Mouse (Mus musculus) midbrain, embryonic 14.5 days (tissue): ENCODE data around the gene Ifi214. TPM values are rescaled to one million over a fixed set of nuclear protein-coding genes. Genes with fewer than 3 reads are reported as not detected.
"Not testable (repeated sequence)": the region's sequence is repeated elsewhere in the genome, so short reads cannot be mapped to it uniquely, and the experiment has no call there.

Source experiments
- ATAC-seq: fragments of 200-750 bp; cut with Nextera tagmentation; 2 replicates; pipeline ENCODE4 v1.8.0; 2017; ENCODE audit warnings: moderate number of reproducible peaks, moderate library complexity; ENCODE audit not compliant: low FRiP score, low TSS enrichment
- DNase-seq: peaks from one replicate; pipeline ENCODE4 v3.0.0-alpha.2; 2015
- H3K27ac ChIP-seq: fragments of 300-500 bp; sonication (generic); replicated peaks from 2 replicates; pipeline ENCODE4 v1.5.1; 2014; ENCODE audit warnings: mild to moderate bottlenecking, low read depth, low read length, moderate library complexity
- H3K27me3 ChIP-seq: fragments of 300-500 bp; sonication (generic); 2 replicates; pipeline ENCODE4 v1.6.1; 2014; ENCODE audit warnings: low read length, control low read depth, mixed read lengths; ENCODE audit not compliant: control insufficient read depth, insufficient read depth
- H3K36me3 ChIP-seq: fragments of 300-500 bp; sonication (generic); 2 replicates; pipeline ENCODE4 v1.6.1; 2014; ENCODE audit warnings: low read length, control low read depth; ENCODE audit not compliant: control insufficient read depth, insufficient read depth
- H3K4me1 ChIP-seq: fragments of 300-500 bp; sonication (generic); 2 replicates; pipeline ENCODE4 v1.6.1; 2014; ENCODE audit warnings: mild to moderate bottlenecking, antibody characterized with exemption, low read length, control low read depth; ENCODE audit not compliant: control insufficient read depth, insufficient read depth
- H3K4me2 ChIP-seq: fragments of 300-500 bp; sonication (generic); 2 replicates; pipeline ENCODE4 v1.6.1; 2014; ENCODE audit warnings: mild to moderate bottlenecking, low read length, moderate library complexity
- H3K4me3 ChIP-seq: fragments of 300-500 bp; sonication (generic); replicated peaks from 2 replicates; pipeline ENCODE4 v1.5.1; 2014; ENCODE audit warnings: low read depth, low read length
- H3K9ac ChIP-seq: fragments of 300-500 bp; sonication (generic); replicated peaks from 2 replicates; pipeline ENCODE4 v1.6.1; 2014; ENCODE audit warnings: mild to moderate bottlenecking, low read length, moderate library complexity
- H3K9me3 ChIP-seq: fragments of 300-500 bp; sonication (generic); 2 replicates; pipeline ENCODE4 v1.6.1; 2016; ENCODE audit warnings: low read length, control low read depth, mixed read lengths; ENCODE audit not compliant: control insufficient read depth
- WGBS: fragments of 180-500 bp; shearing (Covaris S2); extraction: QIAGEN DNeasy Blood & Tissue Kit; methylation state at CpG from one replicate; pipeline ENCODE4 v1.1.7; 2014; 5-methylcytosine and 5-hydroxymethylcytosine counted together
- microRNA-seq: library from miRNA; unstranded; fragments of <30 nt; microRNA quantifications from one replicate; pipeline ENCODE4, GENCODE M21; 2016
- polyA plus RNA-seq: library from polyadenylated mRNA; unstranded; fragments of >200 nt; fragmentation: Nextera tagmentation; extraction: Ambion mirVana; gene quantifications from 2 replicates; pipeline ENCODE4 v1.2.1, GENCODE M21; 2014

The Ifi214 gene
- polyA plus RNA-seq, 1 experiment from 2014 or later = not detected

GRCm38 (mm10) chr1:173481182-173481574, 54.6 kb downstream of the Ifi214 start:
- WGBS = 84% methylated on average over 3 of the region's 3 CpGs
- H3K4me3 ChIP-seq, H3K27me3 ChIP-seq, H3K36me3 ChIP-seq, H3K9ac ChIP-seq, H3K4me1 ChIP-seq, H3K27ac ChIP-seq, DNase-seq, H3K9me3 ChIP-seq, ATAC-seq, H3K4me2 ChIP-seq: not testable (repeated sequence)

- ATAC-seq, H3K4me1 ChIP-seq, H3K9ac ChIP-seq, H3K4me3 ChIP-seq, H3K9me3 ChIP-seq, DNase-seq, H3K36me3 ChIP-seq, H3K4me2 ChIP-seq, H3K27me3 ChIP-seq, H3K27ac ChIP-seq: not testable (repeated sequence)
- 89% methylated on average over 5 of the region's 5 CpGs for WGBS
These were observed 55.2 kb downstream of the Ifi214 start for GRCm38 (mm10) chr1:173480399-173481181.

Small RNAs within 50 kb of the gene (microRNA-seq; reads per million reads assigned to microRNA genes)
- gene Gm44481 = not detected

Other genes starting within 250 kb of the Ifi214 start
- 23.9 and 31.0 TPM in 2 replicates for gene Ackr1, start 202.2 kb downstream of the Ifi214 start, polyA plus RNA-seq
- gene Aim2, start 185.1 kb downstream of the Ifi214 start, polyA plus RNA-seq = 0.84 and 2.4 TPM in 2 replicates
- gene Cadm3, start 168.3 kb downstream of the Ifi214 start, polyA plus RNA-seq = 125 and 140 TPM in 2 replicates
- 0.21 TPM in 1 of 2 replicates, not detected in the other for gene Ifi206, start 44.9 kb downstream of the Ifi214 start, polyA plus RNA-seq
- gene Ifi213, start 63.3 kb upstream of the Ifi214 start, polyA plus RNA-seq = 0.64 TPM in 1 of 2 replicates, not detected in the other
- 0.78 TPM in 1 of 2 replicates, not detected in the other for gene Ifi209, start 95.0 kb upstream of the Ifi214 start, polyA plus RNA-seq
- gene Ifi208, start 137.7 kb upstream of the Ifi214 start, polyA plus RNA-seq = not detected in 2 replicates
- gene Ifi207, start 205.8 kb upstream of the Ifi214 start, polyA plus RNA-seq = 1.1 TPM in 1 of 2 replicates, not detected in the other
- 0.18 and 3.7 TPM in 2 replicates for gene Ifi204, start 231.0 kb upstream of the Ifi214 start, polyA plus RNA-seq